Mouse (Mus musculus) intestine, embryonic 14.5 days (tissue): Measurements from ENCODE around the gene Man1a. TPM values are rescaled to one million over a fixed set of nuclear protein-coding genes. Genes with fewer than 3 reads are reported as not detected.

Experiments used
- ATAC-seq: fragments of 200-750 bp; cut with Nextera tagmentation; replicated peaks from 2 replicates; pipeline ENCODE4 v1.8.0; 2017; ENCODE audit warnings: low read depth, moderate number of reproducible peaks, moderate TSS enrichment, moderate library complexity; ENCODE audit not compliant: low FRiP score, low TSS enrichment
- DNase-seq: peaks from one replicate; pipeline ENCODE4 v3.0.0-alpha.2; 2018; ENCODE audit warnings: low spot score
- H3K27ac ChIP-seq: fragments of 300-500 bp; sonication (generic); 2 replicates; pipeline ENCODE4 v1.5.1; 2014; ENCODE audit warnings: low read depth, mild to moderate bottlenecking, control low read depth
- H3K27me3 ChIP-seq: fragments of 300-500 bp; sonication (generic); replicated peaks from 2 replicates; pipeline ENCODE4 v1.6.1; 2014; ENCODE audit warnings: low read length, control low read depth; ENCODE audit not compliant: control insufficient read depth, insufficient read depth
- H3K36me3 ChIP-seq: fragments of 300-500 bp; sonication (generic); 2 replicates; pipeline ENCODE4 v1.6.1; 2014; ENCODE audit warnings: low read length, control low read depth; ENCODE audit not compliant: control insufficient read depth, insufficient read depth
- H3K4me1 ChIP-seq: fragments of 300-500 bp; sonication (generic); replicated peaks from 2 replicates; pipeline ENCODE4 v1.6.1; 2014; ENCODE audit warnings: low read length, control low read depth, mixed read lengths; ENCODE audit not compliant: control insufficient read depth, insufficient read depth
- H3K4me2 ChIP-seq: fragments of 300-500 bp; sonication (generic); 2 replicates; pipeline ENCODE4 v1.6.1; 2014; ENCODE audit warnings: low read length
- H3K4me3 ChIP-seq: fragments of 300-500 bp; sonication (generic); 2 replicates; pipeline ENCODE4 v1.5.1; 2014; ENCODE audit warnings: low read depth, low read length, control low read depth, mixed read lengths
- H3K9ac ChIP-seq: fragments of 300-500 bp; sonication (generic); 2 replicates; pipeline ENCODE4 v1.6.1; 2014; ENCODE audit warnings: mild to moderate bottlenecking, low read length
- H3K9me3 ChIP-seq: fragments of 300-500 bp; sonication (generic); 2 replicates; pipeline ENCODE4 v1.6.1; 2016; ENCODE audit warnings: low read length, control low read depth; ENCODE audit not compliant: control insufficient read depth
- WGBS: fragments of 180-500 bp; shearing (Covaris S2); extraction: QIAGEN DNeasy Blood & Tissue Kit; methylation state at CpG from one replicate; pipeline ENCODE4 v1.1.7; 2014; 5-methylcytosine and 5-hydroxymethylcytosine counted together
- polyA plus RNA-seq: library from polyadenylated mRNA; unstranded; fragments of >200 nt; fragmentation: Nextera tagmentation; extraction: Ambion mirVana; gene quantifications from 2 replicates; pipeline ENCODE4 v1.2.1, GENCODE M21; 2014

Gene Man1a
- polyA plus RNA-seq, 1 experiment from 2014 or later, result 12.6 TPM

- H3K27ac ChIP-seq, result no peak overlapping the region
- no peaks in the 10 kb centered on the region for H3K9me3 ChIP-seq
- no peak overlapping the region for H3K9ac ChIP-seq
- no peak for ATAC-seq
- no peak overlapping the region for H3K4me3 ChIP-seq
- H3K4me1 ChIP-seq, result no peaks in the 10 kb centered on the region
- no peaks in the 10 kb centered on the region for H3K27me3 ChIP-seq
- WGBS, result 95% methylated on average over 3 of the region's 3 CpGs
- 0 out of 2 replicates have a peak, but pooled peaks cover 6% of the 10 kb centered on the region for H3K36me3 ChIP-seq
- no peak for DNase-seq
- H3K4me2 ChIP-seq, result no peak overlapping the region
Measured at GRCm38 (mm10) chr10:53936078-53936477, 140.3 kb downstream of the Man1a start.

- ATAC-seq (peak; percentile 40; the same call in 1 of the 2 replicates), DNase-seq (no peak)
- Histone ChIP-seq H3K27ac (no peak overlapping the region), H3K36me3 (0 out of 2 replicates have a peak, but pooled peaks cover 6% of the 10 kb centered on the region), H3K27me3 (no peaks in the 10 kb centered on the region), H3K4me3 (no peak overlapping the region), H3K4me1 (no peaks in the 10 kb centered on the region; the same call in 1 of the 2 replicates), H3K4me2 (no peak overlapping the region), H3K9me3 (no peaks in the 10 kb centered on the region), H3K9ac (no peak overlapping the region)
- WGBS, result 52% methylated on average over 4 of the region's 4 CpGs
Measured at GRCm38 (mm10) chr10:53929722-53930500, 146.5 kb downstream of the Man1a start.

DNA sequence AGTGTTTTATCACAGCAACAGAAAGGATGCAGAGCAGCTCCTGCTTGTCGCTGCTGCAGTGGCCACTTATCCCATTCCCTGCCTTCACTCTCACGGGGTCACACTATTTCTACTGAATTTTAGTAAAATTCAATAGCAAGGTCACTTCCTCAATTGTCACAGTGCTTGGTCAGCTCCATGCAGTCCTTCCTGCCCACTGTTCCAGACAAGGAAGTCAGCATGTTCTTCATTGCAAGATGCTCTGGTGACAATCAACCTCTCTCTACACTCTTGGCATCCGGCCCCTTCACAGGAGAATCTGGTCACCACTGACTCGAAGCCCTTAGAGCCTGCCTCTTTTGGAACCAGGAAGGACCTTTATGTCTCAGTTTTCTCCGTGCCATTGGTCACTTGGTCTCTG, 148.5 kb downstream of the Man1a start:
- 0 out of 2 replicates have a peak, but pooled peaks cover 6% of the 10 kb centered on the region for H3K36me3 ChIP-seq
- WGBS, result 78% methylated on average over 5 of the region's 5 CpGs
- no peak for DNase-seq

DNA sequence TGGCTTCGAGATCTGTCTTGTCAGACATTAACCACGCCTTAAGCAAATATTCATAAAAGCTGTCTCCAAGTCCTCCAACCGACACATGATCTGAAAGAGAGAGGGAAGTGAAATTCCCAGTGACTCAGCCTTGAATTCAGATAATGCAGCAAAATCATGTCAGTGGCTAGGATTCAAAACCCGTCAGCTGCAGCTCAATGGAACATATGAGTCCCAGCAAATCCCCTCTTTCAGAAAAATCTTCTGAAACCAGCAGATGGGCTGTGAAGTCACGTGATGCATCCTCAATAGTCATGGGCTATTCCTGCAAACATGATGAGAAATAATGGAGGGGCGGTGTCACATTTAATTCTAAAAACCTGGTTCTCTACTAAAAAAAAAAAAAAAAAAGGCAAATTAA, 151.0 kb downstream of the Man1a start:
- Histone ChIP-seq H3K36me3 (no peaks in the 10 kb centered on the region), H3K4me1 (no peaks in the 10 kb centered on the region; the same call in 1 of the 2 replicates), H3K4me3 (no peak overlapping the region), H3K27me3 (no peaks in the 10 kb centered on the region), H3K9me3 (no peaks in the 10 kb centered on the region), H3K4me2 (no peak overlapping the region), H3K27ac (no peak overlapping the region), H3K9ac (no peak overlapping the region)
- ATAC-seq, result no peak
- 74% methylated on average over 6 of the region's 6 CpGs for WGBS
- no peak for DNase-seq

More for the DNA sequence above, 148.5 kb downstream of the Man1a start:
- Histone ChIP-seq H3K9ac (no peak overlapping the region), H3K4me1 (no peaks in the 10 kb centered on the region; the same call in 1 of the 2 replicates), H3K4me2 (no peak overlapping the region), H3K27me3 (no peaks in the 10 kb centered on the region), H3K27ac (no peak overlapping the region), H3K9me3 (no peaks in the 10 kb centered on the region), H3K4me3 (no peak overlapping the region)
- no peak for ATAC-seq

DNA sequence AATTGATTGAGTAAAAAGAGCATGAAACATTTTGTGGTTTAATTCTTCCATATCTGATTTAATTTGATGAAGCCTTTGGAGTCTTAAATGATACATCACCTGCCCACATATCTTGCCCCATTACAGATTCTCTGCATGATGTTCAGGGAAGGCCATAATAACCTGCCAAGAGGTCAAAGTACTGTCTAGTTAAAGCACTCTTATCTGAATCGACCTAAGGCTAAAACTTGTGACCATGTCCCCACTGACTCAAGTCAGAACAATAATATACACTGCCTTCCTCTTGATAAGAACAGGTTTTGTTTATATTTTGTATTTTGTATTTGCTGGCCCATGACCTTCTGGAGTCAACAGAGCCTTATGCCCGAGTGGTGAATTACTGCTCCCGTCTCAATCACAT, 154.2 kb downstream of the Man1a start:
- no peaks in the 10 kb centered on the region for H3K9me3 ChIP-seq
- no peak overlapping the region for H3K27ac ChIP-seq
- ATAC-seq (no peak), DNase-seq (no peak)
- H3K4me3 ChIP-seq, result no peak overlapping the region
- 61% methylated on average over 3 of the region's 3 CpGs for WGBS
- H3K9ac ChIP-seq, result no peak overlapping the region
- H3K27me3 ChIP-seq, result no peaks in the 10 kb centered on the region
- no peak overlapping the region for H3K4me2 ChIP-seq
- H3K4me1 ChIP-seq, result no peaks in the 10 kb centered on the region
- no peaks in the 10 kb centered on the region for H3K36me3 ChIP-seq

DNA sequence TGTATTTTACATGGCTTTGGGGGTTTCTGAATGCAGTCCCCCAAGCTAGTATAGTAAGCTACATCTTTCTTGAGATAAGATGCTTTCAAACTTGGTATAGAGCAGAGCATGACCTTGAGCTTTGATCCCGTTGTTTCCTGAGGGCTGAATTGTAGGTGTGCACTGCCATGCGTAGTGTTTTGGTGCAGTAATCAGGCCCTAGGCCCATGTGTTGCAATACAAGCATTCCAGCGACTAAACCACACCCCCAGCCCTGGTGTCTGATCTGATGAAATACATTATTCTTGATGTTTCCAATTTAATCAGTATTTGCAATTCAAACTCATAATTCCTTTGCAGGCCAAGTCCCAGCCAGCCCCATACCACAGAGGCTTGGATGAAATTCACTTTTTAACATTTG, 158.9 kb downstream of the Man1a start:
- Histone ChIP-seq H3K27me3 (no peaks in the 10 kb centered on the region), H3K27ac (no peak overlapping the region), H3K9ac (no peak overlapping the region), H3K4me3 (no peak overlapping the region), H3K36me3 (no peaks in the 10 kb centered on the region), H3K9me3 (no peaks in the 10 kb centered on the region), H3K4me1 (peaks cover 10% of the 10 kb centered on the region), H3K4me2 (no peak overlapping the region)
- WGBS, result 89% methylated on average over 3 of the region's 3 CpGs
- DNase-seq, result no peak
- no peak for ATAC-seq

DNA sequence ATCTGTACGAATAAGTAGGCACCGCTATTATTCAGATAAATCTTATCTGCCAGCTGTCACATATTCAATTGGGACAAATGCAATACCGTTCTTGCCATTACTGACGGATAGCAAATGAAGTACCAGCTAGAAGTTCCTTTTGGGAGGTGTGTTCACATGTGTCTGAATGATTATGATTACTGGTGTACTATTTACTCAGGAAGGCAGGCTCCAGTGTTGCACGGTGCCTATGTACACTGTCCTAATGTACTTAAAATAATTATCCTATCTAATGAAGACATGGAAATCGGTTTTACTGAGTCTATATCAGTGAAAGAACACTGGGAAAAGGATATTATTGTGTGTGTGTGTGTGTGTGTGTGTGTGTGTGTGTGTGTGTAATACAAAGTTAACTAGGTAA, 160.7 kb downstream of the Man1a start:
- DNase-seq, result no peak
- H3K9me3 ChIP-seq, result no peaks in the 10 kb centered on the region
- WGBS, result 76% methylated on average over 6 of the region's 6 CpGs
- H3K4me2 ChIP-seq, result no peak overlapping the region
- no peak overlapping the region for H3K9ac ChIP-seq
- peaks cover 10% of the 10 kb centered on the region for H3K4me1 ChIP-seq
- no peak overlapping the region for H3K4me3 ChIP-seq
- H3K36me3 ChIP-seq, result no peaks in the 10 kb centered on the region
- no peaks in the 10 kb centered on the region for H3K27me3 ChIP-seq
- ATAC-seq, result no peak
- H3K27ac ChIP-seq, result no peak overlapping the region

DNA sequence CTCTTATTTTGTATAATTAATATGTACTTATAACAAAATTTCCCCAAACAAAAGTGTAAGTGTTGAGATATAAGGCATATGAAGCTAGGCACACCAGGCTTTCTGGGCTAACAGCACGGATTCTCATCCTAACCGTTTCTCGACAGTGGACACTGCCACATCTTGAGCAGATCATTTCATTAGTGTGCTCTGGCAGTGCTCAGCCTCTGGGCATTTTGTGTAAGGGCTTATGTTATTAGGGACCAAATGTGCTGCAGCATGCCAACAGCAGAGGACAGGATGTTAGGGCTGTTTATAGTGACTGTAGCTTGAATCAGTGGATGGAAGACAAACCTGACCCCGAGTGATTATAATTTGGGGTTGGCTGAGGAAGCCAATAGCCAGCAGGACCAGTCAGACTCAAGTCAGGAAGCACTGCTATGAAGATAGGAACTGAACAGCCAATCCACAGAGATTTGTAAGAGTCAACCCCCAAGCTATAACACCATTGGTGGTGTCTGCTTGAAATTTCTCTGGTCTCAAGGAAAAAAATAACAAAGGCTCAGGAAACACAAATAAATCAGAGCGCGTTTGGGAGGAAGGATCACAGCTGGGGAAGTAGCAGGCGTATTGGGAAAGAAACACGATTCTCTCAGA, 161.3 kb downstream of the Man1a start:
- WGBS, result 35% methylated on average over 8 of the region's 8 CpGs
- Histone ChIP-seq H3K27ac (no peak overlapping the region), H3K36me3 (no peaks in the 10 kb centered on the region), H3K4me3 (no peak overlapping the region), H3K27me3 (no peaks in the 10 kb centered on the region), H3K9ac (no peak overlapping the region), H3K4me2 (no peak overlapping the region), H3K4me1 (peaks cover 10% of the 10 kb centered on the region), H3K9me3 (no peaks in the 10 kb centered on the region)
- DNase-seq, result peak; percentile 54
- no peak; the same call in 1 of the 2 replicates for ATAC-seq
